Mouse (Mus musculus) right cerebral cortex, postnatal 10 days (tissue): ENCODE measurements around the gene Tnni2.
"Not testable (repeated sequence)": the region's sequence is repeated elsewhere in the genome, so short reads cannot be mapped to it uniquely, and the experiment has no call there.

ENCODE experiments used
- DNase-seq, 2 experiments: peaks; one replicate each; pipeline ENCODE4 v3.0.0; 2021; ENCODE audit warnings: low spot score in 2 of 2

Gene Tnni2

DNA sequence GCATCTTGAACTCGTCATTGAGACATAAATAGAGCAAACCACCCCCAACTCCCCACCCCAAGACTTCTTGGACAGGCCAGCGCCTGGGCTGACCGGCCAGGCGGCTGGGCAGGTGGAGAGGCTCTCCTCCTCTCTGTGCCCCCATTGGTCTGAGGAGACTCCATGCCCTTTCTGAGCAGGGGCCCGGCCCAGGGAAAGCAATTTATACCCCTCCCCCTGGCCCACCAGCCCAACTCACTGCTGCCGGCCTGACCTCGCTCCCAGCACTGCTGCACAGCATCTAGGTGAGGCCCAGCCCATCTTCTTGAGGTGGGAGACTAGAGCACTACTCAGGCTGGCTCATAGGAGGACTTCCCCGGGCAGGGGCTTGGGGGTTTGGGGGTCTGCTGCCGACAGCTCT, at the start of gene Tnni2:
TSS of gene Tnni2 (plus strand) at position 224 of the 400 bp plus-strand sequence.
- no peak for DNase-seq

GRCm38 (mm10) chr7:142393191-142393590, 48.4 kb upstream of the Tnni2 start:
- no peak for DNase-seq

DNA sequence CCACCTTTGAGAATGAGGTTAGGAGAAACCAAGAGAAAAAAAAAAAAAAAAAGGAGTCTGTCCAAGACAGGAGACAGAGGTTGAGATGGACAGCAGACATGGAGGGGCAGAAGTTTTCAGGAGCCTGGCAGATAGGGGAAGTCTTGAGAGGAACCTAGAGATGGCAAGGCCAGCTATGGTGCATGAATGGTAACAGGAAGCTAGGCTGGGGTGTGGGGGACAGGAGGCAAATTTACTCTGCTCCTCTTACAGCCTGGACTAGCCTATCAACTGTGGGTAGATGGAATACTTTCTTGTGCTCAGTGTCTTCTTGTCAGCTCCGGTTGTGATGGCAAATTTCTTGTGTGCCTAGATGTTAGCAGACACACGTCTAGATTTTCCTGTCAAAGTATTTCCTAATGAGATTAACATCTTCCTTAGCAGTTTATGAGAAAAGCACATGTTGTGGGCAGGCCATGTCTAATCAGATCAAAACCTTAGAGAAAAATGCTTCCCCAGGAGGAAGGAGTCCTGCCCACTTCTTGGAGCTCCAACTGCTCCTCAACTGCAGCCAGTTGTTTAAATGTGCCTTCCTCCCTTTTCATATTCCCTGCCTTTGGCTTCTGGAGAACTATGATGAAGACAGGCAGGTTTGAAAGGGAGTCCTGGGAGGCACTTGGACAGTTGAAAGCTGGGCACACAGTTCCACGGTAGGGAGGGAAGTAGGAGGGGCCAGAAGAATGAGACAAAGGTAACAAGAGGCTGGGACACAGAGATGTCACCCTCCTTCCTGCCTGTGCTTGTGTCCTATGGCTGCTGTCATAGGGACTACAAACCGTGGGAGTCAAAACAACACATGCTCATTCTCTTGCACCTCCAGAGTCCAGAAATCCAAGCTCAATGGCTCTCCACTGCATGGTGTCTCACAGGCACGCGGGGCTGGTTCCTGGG, 47.1 kb upstream of the Tnni2 start:
- no peak for DNase-seq

- no peak for DNase-seq
Observed at GRCm38 (mm10) chr7:142395472-142395871, 46.1 kb upstream of the Tnni2 start.

DNA sequence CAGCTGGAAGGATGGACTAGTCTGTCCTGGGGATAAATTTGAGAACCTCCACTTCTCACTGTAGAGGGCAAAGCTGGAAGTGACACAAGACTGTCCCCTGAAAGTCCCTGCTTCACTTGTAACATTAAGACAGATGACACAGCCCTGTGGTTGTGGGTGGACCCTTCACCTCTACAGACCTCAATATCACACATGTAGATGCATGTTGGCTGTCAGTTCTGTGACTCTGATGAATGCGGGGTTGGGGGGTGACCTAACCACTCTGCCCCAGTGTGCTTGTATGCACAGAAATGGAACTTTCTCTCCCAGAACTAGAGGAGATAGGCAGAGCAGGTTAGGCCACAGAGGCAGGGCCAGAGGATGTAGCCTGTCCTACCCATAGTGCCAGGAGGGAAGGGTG, 45.0 kb upstream of the Tnni2 start:
- DNase-seq, result no peak

DNA sequence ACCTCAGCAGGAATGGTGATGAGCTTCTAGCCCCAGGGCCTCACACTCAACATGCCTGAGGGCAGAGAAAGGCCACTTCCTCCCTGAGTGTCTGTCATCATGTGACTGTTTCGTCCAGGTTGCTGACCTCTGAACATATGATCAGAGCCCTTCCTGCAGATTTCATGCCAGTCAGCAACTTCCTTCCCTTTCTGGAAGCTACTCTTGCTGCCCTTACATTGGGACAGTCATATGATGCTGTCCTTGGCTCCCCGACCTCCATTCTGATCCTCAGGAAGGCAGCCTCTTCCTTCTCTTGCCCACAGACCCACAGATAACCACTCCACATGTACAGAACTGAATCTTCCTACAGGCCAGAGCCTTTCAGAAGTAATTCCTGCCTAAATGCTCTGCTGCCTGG, 43.6 kb upstream of the Tnni2 start:
- DNase-seq, result peak in 1 of 2 experiments; percentile 57

DNA sequence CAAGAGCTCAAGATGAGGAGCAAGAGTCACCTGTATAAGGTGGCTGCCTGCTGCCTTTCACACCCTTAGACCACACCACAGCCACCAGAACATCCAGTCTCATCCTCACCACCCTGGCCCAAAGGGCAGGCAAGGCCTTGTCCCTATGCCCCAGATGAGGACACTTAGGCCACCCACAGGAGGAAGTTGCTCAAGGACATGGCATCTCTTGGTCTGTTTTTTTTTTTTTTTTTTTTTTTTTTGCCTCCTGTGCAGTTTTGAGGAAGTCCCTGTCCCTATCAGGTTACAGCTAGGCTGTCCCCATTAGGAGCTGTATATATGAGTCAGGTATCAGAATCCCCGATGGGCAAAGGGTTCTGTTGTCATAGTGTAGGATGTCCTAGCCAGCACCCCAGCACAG, 42.4 kb upstream of the Tnni2 start:
- no peak for DNase-seq

- peak; percentile 43 to 62 for DNase-seq
Observed at GRCm38 (mm10) chr7:142400112-142400749, 41.4 kb upstream of the Tnni2 start.

DNA sequence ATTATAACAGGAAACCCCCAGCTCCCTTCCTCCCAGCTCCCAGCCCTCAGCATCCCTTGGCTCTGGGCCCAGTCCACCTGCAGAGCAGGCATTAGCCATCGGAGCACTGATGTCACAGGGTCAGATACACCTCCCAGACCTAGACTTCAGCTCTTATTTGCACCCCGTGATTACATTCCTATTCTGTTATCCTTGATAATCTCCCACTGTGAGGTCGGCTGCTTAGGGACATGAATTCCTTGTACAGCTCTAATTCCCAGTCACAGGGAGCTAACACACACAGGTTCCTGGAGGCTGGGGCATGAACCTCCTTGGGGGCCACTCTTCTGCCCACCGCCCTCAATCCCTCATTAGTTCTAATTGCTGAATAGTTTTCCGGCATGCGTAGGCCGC, 40.9 kb upstream of the Tnni2 start:
- no peak for DNase-seq

GRCm38 (mm10) chr7:142403591-142403990, 38.0 kb upstream of the Tnni2 start:
- DNase-seq, result peak in 1 of 2 experiments; percentile 48

DNA sequence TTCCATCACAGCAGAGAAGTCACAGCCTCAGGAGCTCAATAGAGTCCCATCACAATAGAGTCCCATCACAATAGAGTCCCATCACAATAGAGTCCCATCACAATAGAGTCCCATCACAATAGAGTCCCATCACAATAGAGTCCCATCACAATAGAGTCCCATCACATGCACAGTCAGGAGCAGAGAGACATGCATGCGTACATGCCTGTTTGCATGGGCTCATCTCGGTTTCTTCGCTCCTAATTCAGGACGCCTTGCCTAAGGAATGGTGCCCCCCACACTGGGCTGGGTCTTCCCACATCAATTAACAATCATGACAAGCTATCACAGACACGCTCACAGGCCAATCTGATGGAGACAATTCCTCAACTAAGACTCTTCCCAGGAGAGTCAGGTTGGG, 36.5 kb upstream of the Tnni2 start:
- DNase-seq, result not testable (repeated sequence)

DNA sequence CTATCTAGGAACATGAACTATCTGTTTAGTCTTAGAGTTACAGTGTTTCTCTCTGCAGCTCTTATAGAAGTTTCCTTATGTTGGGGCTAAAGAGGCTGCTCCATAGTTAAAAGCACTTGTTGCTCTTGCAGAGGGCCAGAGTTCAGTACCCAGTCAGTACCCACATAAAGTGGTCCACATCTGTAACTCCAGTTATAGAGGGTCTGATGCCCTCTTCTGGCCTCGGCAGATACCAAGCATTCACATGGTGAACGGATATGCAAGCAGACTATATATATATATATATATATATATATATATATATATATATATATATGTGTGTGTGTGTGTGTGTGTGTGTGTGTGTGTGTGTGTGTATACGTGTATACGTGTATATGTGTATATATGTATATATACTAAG, 33.7 kb upstream of the Tnni2 start:
- no peak for DNase-seq

DNA sequence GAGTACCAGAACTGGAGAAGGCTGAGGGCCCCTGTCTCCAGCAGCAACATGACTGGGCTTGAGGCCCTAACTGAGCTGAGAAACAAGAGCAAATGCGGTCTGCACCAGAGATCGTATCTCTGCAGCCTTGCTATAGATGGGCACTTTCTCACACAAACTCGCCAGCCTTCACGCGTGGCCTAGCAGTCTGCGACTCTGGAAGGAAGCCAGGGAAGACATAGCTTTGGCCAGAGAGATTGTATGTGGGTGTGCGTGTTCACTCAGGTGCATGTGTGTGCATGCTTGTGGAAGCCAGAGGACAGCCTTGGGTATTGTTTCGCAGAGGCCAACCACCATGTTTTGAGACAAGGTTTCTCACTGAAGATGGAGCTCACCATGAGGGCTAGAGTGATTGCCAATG, 32.9 kb upstream of the Tnni2 start:
- no peak for DNase-seq

- DNase-seq, result no peak
Observed at GRCm38 (mm10) chr7:142409603-142410002, 32.0 kb upstream of the Tnni2 start.

DNA sequence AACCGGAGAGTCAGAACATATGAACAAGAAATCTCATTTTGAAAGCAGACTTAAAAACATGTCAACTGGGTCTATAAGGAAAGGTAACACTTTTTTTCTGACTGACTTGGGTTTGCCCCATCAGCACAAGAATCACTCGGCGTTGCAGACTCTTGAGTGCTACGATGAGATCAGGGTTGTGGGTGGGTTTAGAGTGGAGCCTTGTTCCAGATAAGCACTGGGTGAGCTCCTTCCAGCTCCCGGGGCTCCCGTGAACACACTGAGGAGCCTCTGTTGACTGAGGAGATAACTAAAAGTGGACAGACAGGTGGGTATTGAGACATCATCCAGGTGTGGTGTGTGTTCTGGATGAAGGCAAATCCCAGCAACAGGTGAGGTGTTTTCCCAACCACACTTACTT, 28.3 kb upstream of the Tnni2 start:
- no peak for DNase-seq

GRCm38 (mm10) chr7:142415314-142415713, 26.3 kb upstream of the Tnni2 start:
- no peak for DNase-seq

- no peak for DNase-seq
Observed at GRCm38 (mm10) chr7:142416225-142416624, 25.4 kb upstream of the Tnni2 start.

- no peak for DNase-seq
Observed at GRCm38 (mm10) chr7:142418027-142418426, 23.6 kb upstream of the Tnni2 start.

DNA sequence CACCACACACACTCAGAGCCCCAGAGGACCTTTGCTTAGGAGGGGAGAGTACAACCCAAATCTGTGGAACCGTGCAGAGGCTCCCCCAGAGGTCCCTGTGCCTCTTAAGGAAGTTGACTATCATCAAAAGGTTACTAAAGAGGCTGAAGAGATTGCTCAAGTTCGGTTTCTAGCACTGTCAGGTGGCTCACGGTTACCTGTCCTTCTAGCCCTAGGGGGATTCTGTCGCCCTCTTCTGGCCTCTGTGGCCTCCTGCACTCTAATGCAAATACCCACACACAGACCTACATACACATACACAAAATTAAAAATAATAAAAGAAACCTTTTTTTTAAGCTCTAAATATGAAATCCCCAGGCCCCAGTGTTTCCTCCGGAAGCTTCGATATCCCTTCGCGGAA, 22.9 kb upstream of the Tnni2 start:
- no peak for DNase-seq

GRCm38 (mm10) chr7:142419887-142420286, 21.7 kb upstream of the Tnni2 start:
- DNase-seq, result no peak

- no peak for DNase-seq
Observed at GRCm38 (mm10) chr7:142421826-142422225, 19.8 kb upstream of the Tnni2 start.

GRCm38 (mm10) chr7:142425641-142426213, 15.9 kb upstream of the Tnni2 start:
- no peak for DNase-seq

DNA sequence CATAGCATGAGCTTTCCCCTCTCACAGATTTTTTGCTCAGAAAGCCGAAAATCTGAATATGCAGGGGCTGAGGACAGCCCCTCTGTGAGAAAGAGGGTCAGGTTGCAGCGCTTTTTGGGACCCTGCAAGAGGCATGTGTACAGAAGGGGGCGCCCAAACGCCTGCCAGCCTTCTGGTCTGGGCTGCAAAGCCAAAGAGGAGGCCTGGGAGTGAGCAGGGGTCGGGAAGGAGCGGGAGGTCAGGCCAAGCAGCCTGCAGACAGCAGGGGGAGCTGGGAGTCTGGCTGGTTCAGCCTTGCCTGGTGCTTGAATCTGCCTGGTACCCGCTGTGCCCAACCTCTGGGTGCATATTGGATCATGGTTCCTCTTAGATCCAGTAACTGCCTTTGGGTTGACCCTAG, 13.4 kb upstream of the Tnni2 start:
- peak in 1 of 2 experiments; percentile 43 for DNase-seq
